Comparison of ENCODE assay signal across 8 mouse cellular contexts in genomic region chr8:84363428-84364134, GRCm38 (mm10). TPM values are rescaled to one million over a fixed set of nuclear protein-coding genes. Genes with fewer than 3 reads are reported as not detected.
DNase-seq lines count a peak whose midpoint lies in the region; ATAC-seq and TF ChIP-seq lines count a peak whose summit lies in the region.
"Had no signal": no experiment of that assay in that cellular context is flagged by ENCODE, and none has a peak within 500 bp of the region (broad histone marks: within the 10 kb centered on the region; RNA-seq: fewer than 3 reads in every experiment).

No protein-coding gene starts in this region.

- no peaks in the 10 kb centered on the region for H3K9me3 ChIP-seq in G1E (replicated peaks)
- no peaks in the 10 kb centered on the region for H3K9me3 ChIP-seq in embryonic facial prominence, embryonic 10.5 days
- no peaks in the 10 kb centered on the region for H3K9me3 ChIP-seq in midbrain, embryonic 10.5 days (replicated peaks)
- H3K9me3 ChIP-seq: lung, embryonic 15.5 days had no signal

- ATAC-seq in G1E (ENCODE audit: extremely low read depth, insufficient number of reproducible peaks, low FRiP score, poor library complexity, severe bottlenecking), result no peak

- H3K4me1 ChIP-seq in G1E (ENCODE audit: insufficient read depth, low read depth, low read length), result no peaks in the 10 kb centered on the region
- no peaks in the 10 kb centered on the region for H3K4me1 ChIP-seq in embryonic facial prominence, embryonic 10.5 days
- no peaks in the 10 kb centered on the region for H3K4me1 ChIP-seq in midbrain, embryonic 10.5 days
- H3K4me1 ChIP-seq: lung, embryonic 15.5 days had no signal

- H3K27ac ChIP-seq in embryonic facial prominence, embryonic 10.5 days (replicated peaks), result no peak overlapping the region
- no peak overlapping the region for H3K27ac ChIP-seq in midbrain, embryonic 10.5 days (replicated peaks)
- H3K27ac ChIP-seq: lung, embryonic 15.5 days had no signal

- intact Hi-C loops in heart, postnatal 14 days (cut with DNase I), result loop anchor here (1.0 to 5.0 kb wide), 4 partner anchors 151 to 449 kb away; no protein-coding TSS in a partner anchor

- H3K4me3 ChIP-seq in G1E (ENCODE audit: low read depth, low read length), result no peak overlapping the region
- no peak overlapping the region for H3K4me3 ChIP-seq in embryonic facial prominence, embryonic 10.5 days
- no peak overlapping the region for H3K4me3 ChIP-seq in midbrain, embryonic 10.5 days
- H3K4me3 ChIP-seq: lung, embryonic 15.5 days had no signal

- no peaks in the 10 kb centered on the region for H3K36me3 ChIP-seq in G1E (replicated peaks)
- no peaks in the 10 kb centered on the region for H3K36me3 ChIP-seq in embryonic facial prominence, embryonic 10.5 days (replicated peaks)
- H3K36me3 ChIP-seq in midbrain, embryonic 10.5 days, result no peaks in the 10 kb centered on the region
- H3K36me3 ChIP-seq: lung, embryonic 15.5 days had no signal

- peaks cover 3% of the 10 kb centered on the region for H3K27me3 ChIP-seq in G1E (ENCODE audit: insufficient read depth, low read length)
- peaks cover 39% of the 10 kb centered on the region for H3K27me3 ChIP-seq in embryonic facial prominence, embryonic 10.5 days (replicated peaks; ENCODE audit: low read depth, poor library complexity, severe bottlenecking)
- H3K27me3 ChIP-seq in midbrain, embryonic 10.5 days (ENCODE audit: low read depth, poor library complexity, severe bottlenecking), result peaks cover 31% of the 10 kb centered on the region

- 14% methylated on average over 23 of the region's 23 CpGs for WGBS in embryonic facial prominence, embryonic 10.5 days
- 14% methylated on average over 23 of the region's 23 CpGs for WGBS in midbrain, embryonic 10.5 days

- TF ChIP-seq CTCF in G1E (IDR thresholded peaks at IDR 0.05; ENCODE audit: low read depth, low read length), result peak; percentile 73

- no peak for DNase-seq in G1E (ENCODE audit: low spot score)
- peak; percentile 81 to 85 for DNase-seq in adrenal gland, postnatal 36 days
- peak; percentile 84 for DNase-seq in embryonic facial prominence, embryonic 10.5 days (ENCODE audit: low spot score)
- DNase-seq in heart, postnatal 14 days, result peak; percentile 80 to 89
- peak; percentile 78 to 84 for DNase-seq in layer of hippocampus, postnatal 36 days
- DNase-seq in midbrain, embryonic 10.5 days (ENCODE audit: low spot score), result peak; percentile 76
- DNase-seq in skeletal muscle tissue, adult 2 months (ENCODE audit: low read depth, low spot score), result peak; percentile 29

RNA-seq across cellular contexts. Expression of gene Cacna1a, which starts 24.7 kb away (rescaled TPM):
- 0.23 TPM in 1 of 2 replicates, not detected in the other for total RNA-seq in G1E (2014; fragmentation: Nextera tagmentation)
- 1.0 TPM in 2 replicates for total RNA-seq in G1E (2017)
- polyA plus RNA-seq in G1E (2012), result 31.7 and 35.0 TPM in 2 replicates
- total RNA-seq in adrenal gland, postnatal 36 days (2021), result 1 to 10 TPM; 4.3 to 7.3 TPM
- polyA plus RNA-seq in embryonic facial prominence, embryonic 10.5 days (2016; fragmentation: Nextera tagmentation; extraction: Ambion mirVana), result 4.4 and 5.5 TPM in 2 replicates
- total RNA-seq in heart, postnatal 14 days (2021), result 1 to 10 TPM; 4.4 to 4.7 TPM
- 100 to 1,000 TPM; 191 to 224 TPM for total RNA-seq in layer of hippocampus, postnatal 36 days (2021)
- 6.9 and 9.2 TPM in 2 replicates for polyA plus RNA-seq in midbrain, embryonic 10.5 days (2016; fragmentation: Nextera tagmentation; extraction: Ambion mirVana)

Comparison
In these comparisons a context has a peak if more than half of its experiments do, and no peak if none do; other contexts are left out.
1. RNA of gene Cacna1a, which starts 24.7 kb away (total RNA-seq): 191 to 224 TPM in layer of hippocampus, postnatal 36 days; 4.3 to 7.3 TPM in adrenal gland, postnatal 36 days, 4.4 to 4.7 TPM in heart, postnatal 14 days and 0.23 to 1.0 TPM in G1E; every median in the first group is over 10 times any median in the second.